Mouse (Mus musculus) CH12.LX (cell line): ENCODE data around the gene Ciz1. TPM values are rescaled to one million over a fixed set of nuclear protein-coding genes. Genes with fewer than 3 reads are reported as not detected.
A peak's percentile ranks its signal among the peaks of the same experiment; 100 is the strongest.

Source experiments
- DNase-seq: peaks from one replicate; pipeline ENCODE4 v3.0.0-alpha.2; 2013; ENCODE audit errors: extremely low read depth
- H3K27ac ChIP-seq: 2 replicates; pipeline ENCODE4 v1.5.1; 2012; ENCODE audit warnings: low read depth, mild to moderate bottlenecking, control low read depth, moderate library complexity; ENCODE audit not compliant: insufficient read depth
- H3K27me3 ChIP-seq: replicated peaks from 2 replicates; pipeline ENCODE3; 2012; ENCODE audit warnings: inconsistent platforms
- H3K36me3 ChIP-seq, 2 experiments: replicated peaks in 1 of 2; 2 replicates each; pipeline versions ENCODE3 to v1.6.1; 2012; ENCODE audit warnings: inconsistent platforms in 1 of 2, low read length in 1 of 2, mild to moderate bottlenecking in 1 of 2, mixed read lengths in 1 of 2, moderate library complexity in 1 of 2; ENCODE audit not compliant: control insufficient read depth in 1 of 2, insufficient read depth in 1 of 2
- H3K4me1 ChIP-seq, 2 experiments: 2 replicates each; pipeline ENCODE4 v1.6.1; 2012; ENCODE audit warnings: inconsistent platforms in 1 of 2, moderate library complexity in 1 of 2; ENCODE audit not compliant: insufficient read depth in 2 of 2, control insufficient read depth in 1 of 2
- H3K4me2 ChIP-seq: 2 replicates; pipeline ENCODE4 v1.6.1; 2012; ENCODE audit warnings: low read depth, mild to moderate bottlenecking, control low read depth; ENCODE audit not compliant: poor library complexity, insufficient read depth, severe bottlenecking
- H3K4me3 ChIP-seq, 3 experiments: fragments of 150-350 bp in 1 of 3; sonication (generic) in 1 of 3; replicated peaks in 1 of 3; 2 replicates each; pipeline versions ENCODE3 to v1.5.1; 2011 to 2012; ENCODE audit warnings: low read depth in 2 of 3, low read length in 2 of 3, mild to moderate bottlenecking in 2 of 3, moderate library complexity in 2 of 3, control low read depth in 1 of 3, improper control_type of control experiment in 1 of 3, inconsistent platforms in 1 of 3, mixed read lengths in 1 of 3; ENCODE audit not compliant: poor library complexity in 1 of 3
- H3K79me2 ChIP-seq: replicated peaks from 2 replicates; pipeline ENCODE4 v1.6.1; 2012; ENCODE audit warnings: mild to moderate bottlenecking, moderate library complexity; ENCODE audit not compliant: control insufficient read depth, poor library complexity, insufficient read depth, severe bottlenecking; ENCODE audit errors: extremely low read depth
- H3K9ac ChIP-seq: 2 replicates; pipeline ENCODE4 v1.6.1; 2012; ENCODE audit warnings: low read depth, mild to moderate bottlenecking, control low read depth, moderate library complexity; ENCODE audit not compliant: insufficient read depth
- H3K9me3 ChIP-seq: replicated peaks from 2 replicates; pipeline ENCODE3; 2012; ENCODE audit warnings: low read length, inconsistent platforms, mixed read lengths
- EP300 ChIP-seq: IDR thresholded peaks from 2 replicates; pipeline ENCODE4 v1.6.1; 2011; ENCODE audit warnings: low read length, improper control_type of control experiment
- IRF4 ChIP-seq: IDR thresholded peaks from 2 replicates; pipeline ENCODE4 v1.6.1; 2014; ENCODE audit warnings: low read depth, mild to moderate bottlenecking, inconsistent platforms, low read length, improper control_type of control experiment
- MAFK ChIP-seq: IDR thresholded peaks from 2 replicates; pipeline ENCODE4 v1.6.1; 2011; ENCODE audit warnings: low read length, improper control_type of control experiment; ENCODE audit not compliant: insufficient replicate concordance
- MAX ChIP-seq: IDR thresholded peaks from 2 replicates; pipeline ENCODE4 v1.6.1; 2011; ENCODE audit warnings: low read length, improper control_type of control experiment
- NRF1 ChIP-seq: IDR thresholded peaks from 2 replicates; pipeline ENCODE4 v1.6.1; 2014; ENCODE audit warnings: low read depth, mild to moderate bottlenecking, inconsistent platforms, low read length, improper control_type of control experiment, moderate library complexity
- UBTF ChIP-seq: IDR thresholded peaks from 2 replicates; pipeline ENCODE4 v1.6.1; 2012; ENCODE audit warnings: low read depth, mild to moderate bottlenecking, inconsistent platforms, low read length, improper control_type of control experiment, moderate library complexity
- ZKSCAN1 ChIP-seq: IDR thresholded peaks from 2 replicates; pipeline ENCODE4 v1.6.1; 2012; ENCODE audit warnings: low read depth, inconsistent platforms, low read length, improper control_type of control experiment, borderline replicate concordance
- ZNF384 ChIP-seq: IDR thresholded peaks from 2 replicates; pipeline ENCODE4 v1.6.1; 2012; ENCODE audit warnings: low read depth, low read length, improper control_type of control experiment, inconsistent platforms
- dilution Hi-C: fragments of 300-500 bp; cut with MboI; formaldehyde crosslinking; loops from 2 replicates; pipeline ENCODE4 v1.14.3; 2020; ENCODE audit warnings: low sequenced_read_pairs; ENCODE audit not compliant: extremely low pct_unique_long_range_greater_than_20kb, extremely low pct_ligation_motif_present
- in situ Hi-C: fragments of 300-500 bp; cut with MboI; formaldehyde crosslinking; loops from 3 replicates; pipeline ENCODE4 v1.14.3; 2019; ENCODE audit warnings: low sequenced_read_pairs, low pct_ligation_motif_present, low pct_unique_long_range_greater_than_20kb, mixed read lengths
- polyA plus RNA-seq: library from polyadenylated mRNA; unstranded; fragments of >175 nt; gene quantifications from 2 replicates; pipeline ENCODE4 v1.2.1, GENCODE M21; 2012; ENCODE audit warnings: low read depth; ENCODE audit not compliant: insufficient read length
- total RNA-seq, 2 experiments: library from RNA; depleted of rRNA; stranded (reverse); fragments of 300-350 nt in 1 of 2; fragments of >200 nt in 1 of 2; gene quantifications; 2 replicates each; pipeline ENCODE4 v1.2.3; 2012 to 2014

The Ciz1 gene
- total and polyA plus RNA-seq, 3 experiments = 8.1 to 47.3 (median 20.4) TPM

- H3K4me2 ChIP-seq = no peak overlapping the region
- in situ Hi-C loops (no loop called here), dilution Hi-C loops (no loop called here)
- no peak for DNase-seq
- H3K27ac ChIP-seq = no peak overlapping the region
- H3K27me3 ChIP-seq = peaks cover 70% of the 10 kb centered on the region
- H3K4me1 ChIP-seq = peaks cover 8 to 13% of the 10 kb centered on the region in 2 experiments
- H3K9ac ChIP-seq = no peak overlapping the region
- no peaks in the 10 kb centered on the region for H3K9me3 ChIP-seq
- no peak overlapping the region for H3K4me3 ChIP-seq
- H3K36me3 ChIP-seq = no peaks in the 10 kb centered on the region
- TF ChIP-seq NRF1 (no peak), IRF4 (no peak), MAFK (no peak), MAX (no peak), ZKSCAN1 (no peak)
- no peaks in the 10 kb centered on the region for H3K79me2 ChIP-seq
Measured at GRCm38 (mm10) chr2:32317791-32318417, 34.2 kb upstream of the Ciz1 start.

- no peaks in the 10 kb centered on the region for H3K9me3 ChIP-seq
- H3K9ac ChIP-seq = no peak overlapping the region
- no peak overlapping the region for H3K4me3 ChIP-seq
- peaks cover 8 to 13% of the 10 kb centered on the region in 2 experiments for H3K4me1 ChIP-seq
- H3K27ac ChIP-seq = no peak overlapping the region
- in situ Hi-C loops = no loop called here
- peak; percentile 28; the same call in 1 of the 2 replicates for TF ChIP-seq ZNF384
- TF ChIP-seq UBTF = no peak
- H3K4me2 ChIP-seq = no peak overlapping the region
- H3K27me3 ChIP-seq = peaks cover 73% of the 10 kb centered on the region
- dilution Hi-C loops = no loop called here
- no peaks in the 10 kb centered on the region for H3K36me3 ChIP-seq
- DNase-seq = no peak
- H3K79me2 ChIP-seq = no peaks in the 10 kb centered on the region
Measured at GRCm38 (mm10) chr2:32318709-32319585, 33.2 kb upstream of the Ciz1 start.

- H3K79me2 ChIP-seq = no peaks in the 10 kb centered on the region
- H3K4me1 ChIP-seq = peaks cover 5 to 13% of the 10 kb centered on the region in 2 experiments
- no peak overlapping the region for H3K4me3 ChIP-seq
- H3K9me3 ChIP-seq = peaks cover 3% of the 10 kb centered on the region
- no peaks in the 10 kb centered on the region for H3K36me3 ChIP-seq
- in situ Hi-C loops (no loop called here), dilution Hi-C loops (no loop called here)
- H3K4me2 ChIP-seq = no peak overlapping the region
- DNase-seq = no peak
- H3K27me3 ChIP-seq = peaks cover 75% of the 10 kb centered on the region
- no peak overlapping the region for H3K27ac ChIP-seq
- H3K9ac ChIP-seq = no peak overlapping the region
- no peak for TF ChIP-seq EP300
Measured at GRCm38 (mm10) chr2:32319586-32320580, 32.2 kb upstream of the Ciz1 start.
